Mouse (Mus musculus): ENCODE data around the gene Slc15a1. TPM values are rescaled to one million over a fixed set of nuclear protein-coding genes. Genes with fewer than 3 reads are reported as not detected.

Slc15a1 gene
- 0.18 TPM for total RNA-seq (2023)

GRCm38 (mm10) chr14:121504781-121505484, at the start of gene Slc15a1:
TSS of gene Slc15a1 (minus strand) at chr14:121505252.

Other genes with a start within 250 kb of the Slc15a1 start
- gene Stk24, start 125.2 kb downstream of the Slc15a1 start, total RNA-seq (2023), result 233 TPM

Data from CD4-positive naive resting alpha-beta T cell, adult 57 days (primary cell).